Mouse (Mus musculus) cortical plate, adult 2 months (tissue): ENCODE results near the gene Spata7.

ENCODE experiments used
- CTCF ChIP-seq: fragments of 200-500 bp; IDR thresholded peaks from 2 replicates; pipeline ENCODE4 v1.5.1; 2011; ENCODE audit warnings: mild to moderate bottlenecking, control low read depth, low read length; ENCODE audit not compliant: insufficient read depth; ENCODE audit errors: extremely low read depth
- POLR2A ChIP-seq: fragments of 200-500 bp; IDR thresholded peaks from 2 replicates; pipeline ENCODE4 v1.6.1; 2011; ENCODE audit warnings: mild to moderate bottlenecking, low read length, control low read depth; ENCODE audit not compliant: insufficient read depth; ENCODE audit errors: extremely low read depth

DNA sequence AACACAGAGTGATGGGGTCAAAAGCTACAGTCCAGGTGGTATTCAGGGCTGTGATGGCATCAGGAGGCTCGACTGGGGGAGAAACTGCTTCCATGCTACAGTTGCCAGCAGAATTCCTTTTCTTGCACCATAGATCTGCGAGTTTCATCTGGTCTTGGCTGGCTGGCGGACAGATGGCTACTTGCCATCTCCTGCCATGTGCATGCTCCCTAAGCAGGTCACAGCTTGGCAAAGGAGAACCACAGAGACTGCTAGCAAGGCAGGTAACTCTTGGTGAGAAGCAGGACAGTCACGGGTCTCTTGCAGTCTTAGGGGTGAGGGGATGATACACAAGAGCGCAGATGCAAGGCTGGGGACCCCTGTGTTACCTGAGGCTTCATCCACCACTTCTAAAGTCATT lies 41.9 kb downstream of the Spata7 start:
- TF ChIP-seq CTCF (no peak), POLR2A (no peak)
